Mouse (Mus musculus) inflammation-experienced regulatory T-cells, adult 6 months (primary cell): ENCODE data around the gene Bicral. TPM values are rescaled to one million over a fixed set of nuclear protein-coding genes. Genes with fewer than 3 reads are reported as not detected.

Experiments
- ATAC-seq: one replicate; pipeline ENCODE4 v1.8.0; 2017
- polyA plus RNA-seq, 3 experiments: library from polyadenylated mRNA; unstranded; fragments of 100-300 nt; shearing (Covaris generic); gene quantifications; one replicate each; pipeline ENCODE4 v1.2.1; 2017

Gene Bicral
- polyA plus RNA-seq, 3 experiments from 2014 or later: 7.6 to 9.2 (median 9.1) TPM

- ATAC-seq: no peak
These were observed 17.8 kb downstream of the Bicral start for GRCm38 (mm10) chr17:46840304-46841010.

GRCm38 (mm10) chr17:46838396-46838920, 19.8 kb downstream of the Bicral start:
- no peak for ATAC-seq

GRCm38 (mm10) chr17:46837897-46838296, 20.4 kb downstream of the Bicral start:
- ATAC-seq: no peak

GRCm38 (mm10) chr17:46835093-46835715, 23.1 kb downstream of the Bicral start:
- peak; percentile 99 for ATAC-seq

- no peak for ATAC-seq
These were observed 25.3 kb downstream of the Bicral start for GRCm38 (mm10) chr17:46832981-46833305.

GRCm38 (mm10) chr17:46832101-46832980, 25.9 kb downstream of the Bicral start:
- ATAC-seq: no peak

- no peak for ATAC-seq
These were observed 28.3 kb downstream of the Bicral start for GRCm38 (mm10) chr17:46829856-46830535.

GRCm38 (mm10) chr17:46828935-46829334, 29.3 kb downstream of the Bicral start:
- ATAC-seq: peak; percentile 90

GRCm38 (mm10) chr17:46823091-46823490, 35.2 kb downstream of the Bicral start:
- ATAC-seq: no peak

GRCm38 (mm10) chr17:46820628-46821027, 37.7 kb downstream of the Bicral start:
- ATAC-seq: no peak

- no peak for ATAC-seq
These were observed 40.5 kb downstream of the Bicral start for GRCm38 (mm10) chr17:46817734-46818158.

GRCm38 (mm10) chr17:46816306-46816705, 42.0 kb downstream of the Bicral start:
- no peak for ATAC-seq

GRCm38 (mm10) chr17:46814497-46814896, 43.8 kb downstream of the Bicral start:
- ATAC-seq: no peak

- no peak for ATAC-seq
These were observed 44.6 kb downstream of the Bicral start for GRCm38 (mm10) chr17:46813637-46814036.

- ATAC-seq: no peak
These were observed 45.8 kb downstream of the Bicral start for GRCm38 (mm10) chr17:46812442-46812841.

- no peak for ATAC-seq
These were observed 47.6 kb downstream of the Bicral start for GRCm38 (mm10) chr17:46810672-46811071.

GRCm38 (mm10) chr17:46809131-46809830, 49.0 kb downstream of the Bicral start:
- ATAC-seq: no peak

- ATAC-seq: no peak
These were observed 49.9 kb downstream of the Bicral start for GRCm38 (mm10) chr17:46808376-46808775.

- no peak for ATAC-seq
These were observed 56.5 kb downstream of the Bicral start for GRCm38 (mm10) chr17:46801761-46802160.

- ATAC-seq: no peak
These were observed 58.6 kb downstream of the Bicral start for GRCm38 (mm10) chr17:46799680-46800079.

- ATAC-seq: no peak
These were observed 60.9 kb downstream of the Bicral start for GRCm38 (mm10) chr17:46797386-46797785.

- ATAC-seq: no peak
These were observed 61.5 kb downstream of the Bicral start for GRCm38 (mm10) chr17:46796743-46797142.
